Mouse (Mus musculus) MEL (cell line): Measurements from ENCODE around the gene Acot7. TPM values are rescaled to one million over a fixed set of nuclear protein-coding genes. Genes with fewer than 3 reads are reported as not detected.
"Not testable (repeated sequence)": the region's sequence is repeated elsewhere in the genome, so short reads cannot be mapped to it uniquely, and the experiment has no call there.

ENCODE experiments used
- DNase-seq: peaks from one replicate; pipeline ENCODE4 v3.0.0; 2011; ENCODE audit warnings: low read depth, low spot score
- H3K27ac ChIP-seq: 2 replicates; pipeline ENCODE4 v1.5.1; 2012; ENCODE audit warnings: low read depth, mild to moderate bottlenecking, control low read depth, low read length, moderate library complexity; ENCODE audit not compliant: control insufficient read depth
- H3K27me3 ChIP-seq, 2 experiments: fragments of 150-350 bp in 1 of 2; sonication (generic) in 1 of 2; 2 replicates each; pipeline ENCODE4 v1.6.1; 2012; ENCODE audit warnings: low read length in 2 of 2, mild to moderate bottlenecking in 2 of 2, improper control_type of control experiment in 1 of 2, moderate library complexity in 1 of 2; ENCODE audit not compliant: insufficient read depth in 2 of 2, control insufficient read depth in 1 of 2
- H3K36me3 ChIP-seq, 2 experiments: 2 replicates each; pipeline ENCODE4 v1.6.1; 2012 to 2014; ENCODE audit warnings: low read length in 2 of 2, improper control_type of control experiment in 1 of 2, inconsistent platforms in 1 of 2, mild to moderate bottlenecking in 1 of 2; ENCODE audit not compliant: insufficient read depth in 2 of 2, control insufficient read depth in 1 of 2
- H3K4me1 ChIP-seq, 2 experiments: fragments of 150-350 bp in 1 of 2; sonication (generic) in 1 of 2; 2 replicates each; pipeline ENCODE4 v1.6.1; 2012; ENCODE audit warnings: low read length in 2 of 2, improper control_type of control experiment in 1 of 2, mild to moderate bottlenecking in 1 of 2; ENCODE audit not compliant: insufficient read depth in 2 of 2, control insufficient read depth in 1 of 2
- H3K4me3 ChIP-seq, 2 experiments: fragments of 150-350 bp in 1 of 2; sonication (generic) in 1 of 2; 2 replicates each; pipeline ENCODE4 v1.5.1; 2012; ENCODE audit warnings: low read depth in 2 of 2, low read length in 2 of 2, mild to moderate bottlenecking in 2 of 2, moderate library complexity in 2 of 2, control low read depth in 1 of 2, improper control_type of control experiment in 1 of 2; ENCODE audit not compliant: control insufficient read depth in 1 of 2, insufficient read depth in 1 of 2
- H3K79me2 ChIP-seq: 2 replicates; pipeline ENCODE4 v1.6.1; 2012; ENCODE audit warnings: mild to moderate bottlenecking, low read length, moderate library complexity; ENCODE audit not compliant: control insufficient read depth, poor library complexity, insufficient read depth
- H3K9ac ChIP-seq: 2 replicates; pipeline ENCODE4 v1.6.1; 2012; ENCODE audit warnings: low read depth, mild to moderate bottlenecking, control low read depth, low read length, moderate library complexity; ENCODE audit not compliant: control insufficient read depth, poor library complexity, severe bottlenecking
- H3K9me3 ChIP-seq: fragments of 150-350 bp; sonication (generic); replicated peaks from 2 replicates; pipeline ENCODE4 v1.6.1; 2012; ENCODE audit warnings: mild to moderate bottlenecking, low read length, improper control_type of control experiment, moderate library complexity; ENCODE audit not compliant: insufficient read depth
- BHLHE40 ChIP-seq: IDR thresholded peaks from 2 replicates; pipeline ENCODE4 v1.6.1; 2012; ENCODE audit warnings: low read depth, mild to moderate bottlenecking, inconsistent platforms, low read length, improper control_type of control experiment, borderline replicate concordance
- CHD1 ChIP-seq: IDR thresholded peaks from 2 replicates; pipeline ENCODE4 v1.6.1; 2012; ENCODE audit warnings: low read depth, mild to moderate bottlenecking, inconsistent platforms, low read length, improper control_type of control experiment
- CHD2 ChIP-seq: IDR thresholded peaks from 2 replicates; pipeline ENCODE4 v1.6.1; 2011; ENCODE audit warnings: low read length, improper control_type of control experiment
- CTCF ChIP-seq, 3 experiments: IDR thresholded peaks in 2 of 3; conservative IDR thresholded peaks in 1 of 3; 2 replicates each; pipeline ENCODE4 v1.5.1; 2011 to 2012; ENCODE audit warnings: low read length in 3 of 3, low read depth in 2 of 3, mild to moderate bottlenecking in 2 of 3, improper control_type of control experiment in 1 of 3, inconsistent platforms in 1 of 3, mixed read lengths in 1 of 3, moderate library complexity in 1 of 3; ENCODE audit not compliant: control insufficient read depth in 1 of 3, insufficient read depth in 1 of 3, poor library complexity in 1 of 3, severe bottlenecking in 1 of 3
- ELF1 ChIP-seq: IDR thresholded peaks from 2 replicates; pipeline ENCODE4 v1.6.1; 2014; ENCODE audit warnings: low read depth, mild to moderate bottlenecking, inconsistent platforms, low read length, improper control_type of control experiment, moderate library complexity
- ETS1 ChIP-seq: IDR thresholded peaks from 2 replicates; pipeline ENCODE4 v1.6.1; 2012; ENCODE audit warnings: low read depth, mild to moderate bottlenecking, inconsistent platforms, low read length, improper control_type of control experiment, moderate library complexity
- KAT2A ChIP-seq: conservative IDR thresholded peaks from 2 replicates; pipeline ENCODE4 v1.6.1; 2012; ENCODE audit warnings: low read depth, low read length, improper control_type of control experiment, inconsistent platforms
- MAFK ChIP-seq: IDR thresholded peaks from 2 replicates; pipeline ENCODE4 v1.6.1; 2011; ENCODE audit warnings: low read depth, mild to moderate bottlenecking, low read length, improper control_type of control experiment, borderline replicate concordance
- POLR2AphosphoS5 ChIP-seq: IDR thresholded peaks from 2 replicates; pipeline ENCODE4 v1.6.1; 2012; ENCODE audit warnings: low read depth, borderline replicate concordance, mild to moderate bottlenecking, inconsistent platforms, low read length, moderate library complexity, mixed read lengths
- RAD21 ChIP-seq: IDR thresholded peaks from 2 replicates; pipeline ENCODE4 v1.6.1; 2011; ENCODE audit warnings: mild to moderate bottlenecking, low read depth, low read length, improper control_type of control experiment
- SIN3A ChIP-seq: IDR thresholded peaks from 2 replicates; pipeline ENCODE4 v1.6.1; 2012; ENCODE audit warnings: low read length, improper control_type of control experiment, inconsistent platforms
- TBP ChIP-seq: IDR thresholded peaks from 2 replicates; pipeline ENCODE4 v1.8.0; 2011; ENCODE audit warnings: low read depth, low read length, improper control_type of control experiment
- UBTF ChIP-seq: IDR thresholded peaks from 2 replicates; pipeline ENCODE4 v1.6.1; 2012; ENCODE audit warnings: low read depth, mild to moderate bottlenecking, inconsistent platforms, low read length, improper control_type of control experiment, moderate library complexity, borderline replicate concordance; ENCODE audit not compliant: insufficient read depth
- USF1 ChIP-seq: IDR thresholded peaks from 2 replicates; pipeline ENCODE4 v1.6.1; 2014; ENCODE audit warnings: low read depth, mild to moderate bottlenecking, inconsistent platforms, low read length, improper control_type of control experiment, moderate library complexity
- USF2 ChIP-seq, 2 experiments: IDR thresholded peaks; 2 replicates each; pipeline ENCODE4 v1.6.1; 2011 to 2012; ENCODE audit warnings: improper control_type of control experiment in 2 of 2, low read length in 2 of 2, borderline replicate concordance in 1 of 2, inconsistent platforms in 1 of 2, low read depth in 1 of 2, mild to moderate bottlenecking in 1 of 2; ENCODE audit not compliant: insufficient read depth in 1 of 2
- ZKSCAN1 ChIP-seq: IDR thresholded peaks from 2 replicates; pipeline ENCODE4 v1.6.1; 2012; ENCODE audit warnings: low read depth, mild to moderate bottlenecking, inconsistent platforms, low read length, improper control_type of control experiment, moderate library complexity
- ZMIZ1 ChIP-seq: IDR thresholded peaks from 2 replicates; pipeline ENCODE4 v1.6.1; 2012; ENCODE audit warnings: low read depth, mild to moderate bottlenecking, inconsistent platforms, low read length, improper control_type of control experiment, moderate library complexity
- polyA plus RNA-seq, 2 experiments: library from polyadenylated mRNA; stranded (reverse) in 1 of 2; unstranded in 1 of 2; fragments of >175 nt in 1 of 2; fragments of >200 nt in 1 of 2; gene quantifications; 2 replicates each; pipeline versions ENCODE4 v1.2.1 to v1.2.4; 2012; ENCODE audit warnings: low replicate concordance in 2 of 2, low read depth in 1 of 2; ENCODE audit not compliant: insufficient read length in 2 of 2, insufficient read depth in 1 of 2, missing spikeins in 1 of 2
- total RNA-seq: library from RNA; depleted of rRNA; stranded (reverse); fragments of 300-350 nt; gene quantifications from 2 replicates; pipeline ENCODE4 v1.2.3, GENCODE M21; 2012

Gene Acot7
- total and polyA plus RNA-seq, 3 experiments: 92.7 to 127 TPM; not detected in 1

GRCm38 (mm10) chr4:152227749-152228527 is 50.0 kb downstream of the Acot7 start:
- TF ChIP-seq RAD21: no peak
- TF ChIP-seq POLR2AphosphoS5: no peak
- no peak for TF ChIP-seq ZMIZ1
- TF ChIP-seq ETS1: no peak
- no peak for TF ChIP-seq SIN3A
- TF ChIP-seq CHD2: no peak
- no peak for TF ChIP-seq ELF1
- TF ChIP-seq CHD1: no peak
- TF ChIP-seq USF2 (IDR thresholded peaks at IDR 0.05; ENCODE audit: borderline replicate concordance in 1 of 2, insufficient read depth in 1 of 2, low read depth in 1 of 2, low read length in 2 of 2): no peak
- no peak for TF ChIP-seq USF1
- TF ChIP-seq TBP: no peak
- no peak for TF ChIP-seq UBTF
- TF ChIP-seq ZKSCAN1: no peak
- TF ChIP-seq CTCF (IDR thresholded peaks at IDR 0.05 in 2 of 3, conservative IDR thresholded peaks at IDR 0.05 in 1 of 3; ENCODE audit: control insufficient read depth in 1 of 3, insufficient read depth in 1 of 3, low read depth in 2 of 3, low read length in 3 of 3, poor library complexity in 1 of 3, severe bottlenecking in 1 of 3): no peak
- no peak for TF ChIP-seq MAFK
- TF ChIP-seq BHLHE40: no peak
- TF ChIP-seq KAT2A: no peak
- TF ChIP-seq, all 39 proteins: peak for 0
- Histone ChIP-seq H3K27ac (no peak overlapping the region), H3K4me1 (no peaks in the 10 kb centered on the region), H3K9ac (no peak overlapping the region), H3K27me3 (no peaks in the 10 kb centered on the region), H3K9me3 (no peaks in the 10 kb centered on the region), H3K79me2 (no peaks in the 10 kb centered on the region), H3K4me3 (no peak overlapping the region), H3K36me3 (no peaks in the 10 kb centered on the region; a peak in 1 of 4 replicates)
- no peak for DNase-seq

GRCm38 (mm10) chr4:152230331-152230730 is 52.4 kb downstream of the Acot7 start:
- not testable (repeated sequence) for H3K9ac ChIP-seq, H3K36me3 ChIP-seq, H3K9me3 ChIP-seq, DNase-seq, H3K27ac ChIP-seq, H3K4me1 ChIP-seq, H3K27me3 ChIP-seq, H3K79me2 ChIP-seq, H3K4me3 ChIP-seq
